Mouse (Mus musculus) adipocyte (in vitro differentiated cells): Measurements from ENCODE around the gene Ift80.
A peak's percentile ranks its signal among the peaks of the same experiment; 100 is the strongest.
"Not testable (repeated sequence)": the region's sequence is repeated elsewhere in the genome, so short reads cannot be mapped to it uniquely, and the experiment has no call there.

Experiments used
- DNase-seq: peaks from one replicate; pipeline ENCODE4 v3.0.0-alpha.2; 2016; ENCODE audit warnings: low spot score

Ift80 gene

DNA sequence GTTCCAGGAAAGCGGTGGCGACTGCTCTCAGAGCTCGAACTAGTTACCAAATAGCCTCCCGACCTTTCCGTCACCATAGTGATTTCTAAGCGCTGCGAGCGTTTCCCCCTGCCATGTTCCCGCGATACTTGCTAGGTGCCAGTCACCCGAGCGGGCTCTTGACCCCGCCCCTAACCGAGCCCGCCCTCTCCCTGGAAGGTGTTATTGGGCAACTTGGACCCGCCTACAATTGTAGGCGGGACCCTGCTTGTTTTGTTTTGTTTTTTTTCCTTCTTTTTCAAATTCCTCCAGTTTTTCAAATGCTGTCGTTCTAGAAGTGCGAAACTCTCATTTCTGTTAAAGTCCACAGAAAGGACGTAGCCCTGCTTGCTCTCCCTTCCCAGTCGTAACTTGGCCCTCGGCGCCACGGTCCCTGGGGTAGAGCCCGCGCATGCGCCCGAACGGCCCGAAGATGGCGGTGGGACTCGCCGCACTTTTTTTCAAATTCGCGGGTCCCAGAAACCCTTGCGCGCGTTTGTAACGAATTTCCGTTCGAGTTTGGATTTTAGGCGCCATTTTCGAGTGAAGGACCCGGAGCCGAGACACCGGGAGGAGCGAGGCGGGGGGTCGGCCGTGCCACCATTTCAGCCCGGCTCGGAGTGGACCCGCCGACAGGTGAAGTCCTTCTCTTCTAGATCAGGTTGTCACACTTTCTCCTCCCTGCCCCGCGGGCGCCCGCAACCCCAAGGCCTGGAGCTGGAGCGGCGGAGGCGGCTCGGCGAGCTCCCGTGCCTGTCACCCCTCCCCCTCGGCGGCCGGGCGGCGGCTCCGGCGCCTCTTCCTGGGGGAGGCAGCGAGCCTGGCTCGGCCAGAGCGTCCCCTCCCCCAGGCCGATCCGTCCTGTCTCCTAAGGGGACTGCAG is at the start of gene Ift80, which contains the start of gene Smc4:
Ift80 (minus strand) TSS at position 134 of the 901 bp plus-strand sequence.
Smc4 (plus strand) TSS at position 302 of the 901 bp plus-strand sequence.
- DNase-seq: peak; percentile 99

DNA sequence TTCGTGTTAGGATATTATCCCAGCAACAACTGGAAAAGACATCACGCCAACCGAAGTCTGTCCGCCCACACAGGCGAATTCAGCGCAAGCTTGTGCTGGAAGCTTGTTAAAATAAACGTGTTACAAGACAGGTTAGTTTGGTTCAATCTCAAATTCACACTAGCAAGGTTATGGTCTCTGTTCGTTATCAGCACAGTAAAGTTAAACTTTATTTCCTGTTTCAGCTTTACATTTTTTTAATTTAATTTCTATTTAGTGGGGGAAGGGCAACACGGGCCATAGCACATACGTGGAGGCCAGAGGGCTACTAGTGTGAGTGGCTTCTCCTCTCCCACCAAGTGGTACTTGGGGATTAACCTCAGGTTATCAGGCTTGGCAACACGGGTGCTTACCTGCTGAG is 47.5 kb upstream of the Ift80 start:
- DNase-seq: no peak

DNA sequence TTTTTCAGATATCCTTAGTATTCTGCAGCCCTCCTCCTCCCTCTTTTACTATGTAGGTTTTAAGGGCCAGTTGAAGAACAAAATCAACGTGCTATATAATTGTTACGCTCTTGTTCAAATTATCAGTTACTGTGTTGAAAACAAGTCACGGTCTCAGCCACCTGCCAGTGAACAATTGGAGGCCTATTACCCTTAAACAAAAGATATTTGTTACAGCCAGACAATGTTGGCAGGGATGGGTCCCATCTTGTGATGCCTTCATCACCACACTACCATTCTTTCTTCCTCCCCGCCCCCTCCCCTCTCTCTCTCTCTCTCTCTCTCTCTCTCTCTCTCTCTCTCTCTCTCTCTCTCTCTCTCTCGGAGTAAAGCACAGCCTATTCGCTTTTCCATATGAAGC is 44.6 kb upstream of the Ift80 start:
- no peak for DNase-seq

DNA sequence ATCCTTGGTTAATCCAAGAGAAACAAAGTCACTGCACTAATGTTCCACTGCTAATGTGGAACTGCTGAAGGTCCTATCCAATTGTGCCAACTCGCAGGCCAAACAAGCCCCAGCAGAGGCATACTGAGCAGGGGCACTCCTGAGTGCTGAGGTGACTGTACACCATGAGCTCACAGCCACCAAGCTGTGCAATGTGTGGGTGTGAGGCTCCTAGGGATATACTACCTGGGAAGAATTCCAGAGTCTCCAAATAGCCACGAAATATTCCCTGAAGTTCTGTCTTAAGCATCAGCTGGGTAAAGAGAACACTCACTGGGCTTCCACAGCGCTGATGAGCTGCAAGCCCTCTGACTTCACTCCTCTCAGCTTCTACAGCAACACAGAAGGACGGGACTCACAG is 43.3 kb upstream of the Ift80 start:
- no peak for DNase-seq

DNA sequence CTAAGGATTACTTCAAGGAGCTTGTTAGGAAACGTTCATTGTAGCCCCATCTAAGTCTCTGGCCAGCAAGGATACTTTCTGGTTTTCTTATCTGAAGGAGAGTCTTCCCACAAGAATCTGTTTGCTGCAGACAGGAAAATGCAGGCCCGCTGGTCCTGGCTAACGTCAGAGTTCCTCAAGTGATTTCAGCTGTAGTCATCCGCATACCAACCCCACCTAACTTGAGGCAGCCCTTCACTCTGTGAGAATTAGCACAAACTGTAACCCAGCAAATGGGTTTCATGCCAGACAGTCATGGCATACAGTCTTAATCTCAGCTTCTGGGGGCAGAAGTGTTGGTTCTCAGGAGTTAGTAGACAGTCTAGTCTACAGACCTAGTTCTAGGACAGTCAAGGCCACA is 42.1 kb upstream of the Ift80 start:
- no peak for DNase-seq

DNA sequence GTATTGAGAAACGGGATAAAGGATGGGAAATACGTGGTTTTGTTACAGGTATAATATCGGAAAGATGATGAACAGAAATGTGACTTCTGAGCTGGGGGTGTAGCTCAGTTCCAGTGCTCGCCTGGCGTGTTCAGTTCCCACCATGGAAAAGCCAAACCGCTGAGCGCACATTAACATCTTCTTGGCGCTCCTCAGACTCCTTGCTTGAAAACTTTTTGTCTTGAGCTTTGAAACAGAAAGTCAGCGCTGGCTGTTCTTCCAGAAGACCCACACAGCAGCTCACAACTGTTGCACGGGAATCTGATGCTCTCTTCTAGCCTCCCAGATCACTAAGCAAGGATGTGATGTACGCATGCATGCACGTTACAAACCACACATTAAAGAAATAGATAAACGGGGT is 41.4 kb upstream of the Ift80 start:
- peak; percentile 14 for DNase-seq

DNA sequence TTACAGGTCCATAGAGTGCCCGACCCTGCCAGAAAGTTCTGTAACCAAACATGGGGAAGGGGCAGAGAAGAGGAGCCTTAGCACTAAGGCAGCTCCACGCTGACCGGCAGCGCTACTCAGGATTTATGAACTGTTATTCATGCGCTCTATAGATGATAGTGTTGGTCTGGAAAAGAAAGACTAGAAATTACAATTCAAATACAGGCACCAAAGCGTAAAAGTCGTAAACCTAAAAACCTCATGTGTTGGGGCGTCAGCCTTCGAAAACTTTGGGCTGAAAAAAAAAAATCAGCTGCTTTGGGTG is 41.0 kb upstream of the Ift80 start:
- no peak for DNase-seq

DNA sequence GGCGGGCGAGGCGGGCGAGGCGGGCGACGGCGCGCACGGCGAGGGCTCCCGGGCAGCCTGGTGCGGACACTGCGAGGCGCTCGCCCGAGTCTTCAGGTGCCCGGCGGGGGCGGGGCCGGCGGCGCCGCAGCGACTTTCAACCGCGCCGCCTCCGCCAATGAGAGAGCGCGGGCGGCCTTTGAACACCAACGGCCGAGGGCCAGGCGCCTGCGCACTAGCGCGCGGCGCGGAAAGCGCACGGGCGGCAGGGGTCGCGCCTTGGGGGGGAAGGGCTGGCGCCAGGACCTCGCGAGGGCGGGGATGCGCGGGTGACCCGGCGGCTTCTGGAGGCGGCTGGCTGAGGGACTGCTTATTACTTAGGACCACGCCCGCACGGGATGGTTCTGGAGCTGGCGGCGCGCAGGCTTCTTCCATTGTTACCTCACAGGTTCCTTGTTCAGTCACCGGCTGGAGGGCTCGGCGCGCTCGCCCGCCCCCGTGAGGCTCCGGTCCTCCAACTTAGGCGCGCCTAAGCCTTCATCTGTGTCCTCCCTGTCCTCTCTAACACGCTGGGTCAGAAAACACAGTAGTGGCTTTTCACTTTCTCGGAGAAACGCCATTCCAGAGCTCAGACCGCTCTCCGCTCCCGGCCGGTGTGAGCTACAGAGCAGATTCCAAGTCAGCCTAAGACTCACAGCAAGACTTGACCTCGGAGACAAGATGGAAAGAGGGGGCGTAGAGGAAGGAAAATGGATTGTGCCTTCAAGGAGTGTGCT is 40.5 kb upstream of the Ift80 start, which contains the start of gene Trim59:
Trim59 (minus strand) TSS at position 111 of the 755 bp plus-strand sequence.
- peak; percentile 83 for DNase-seq

DNA sequence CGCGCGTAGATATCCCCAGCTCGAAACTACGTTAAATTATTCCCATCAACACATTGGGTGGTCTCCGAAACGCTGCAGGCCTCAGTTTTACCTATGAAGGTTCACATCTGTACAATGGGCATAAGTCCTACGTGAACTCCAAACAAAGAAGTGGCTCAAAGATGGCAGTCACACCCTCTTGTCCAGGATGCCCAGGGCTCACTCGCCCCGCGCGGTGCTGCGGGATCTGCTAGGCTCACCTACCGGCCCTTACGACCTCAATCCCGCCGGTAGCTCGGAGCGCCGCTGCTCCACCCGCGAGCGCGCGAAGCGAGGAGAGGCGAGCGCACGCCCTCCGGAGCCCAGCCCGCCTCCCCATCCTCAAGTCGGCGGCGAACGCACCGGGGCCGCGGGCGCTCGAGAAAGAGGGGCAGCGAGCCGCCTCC is 39.8 kb upstream of the Ift80 start:
- peak; percentile 23 for DNase-seq

DNA sequence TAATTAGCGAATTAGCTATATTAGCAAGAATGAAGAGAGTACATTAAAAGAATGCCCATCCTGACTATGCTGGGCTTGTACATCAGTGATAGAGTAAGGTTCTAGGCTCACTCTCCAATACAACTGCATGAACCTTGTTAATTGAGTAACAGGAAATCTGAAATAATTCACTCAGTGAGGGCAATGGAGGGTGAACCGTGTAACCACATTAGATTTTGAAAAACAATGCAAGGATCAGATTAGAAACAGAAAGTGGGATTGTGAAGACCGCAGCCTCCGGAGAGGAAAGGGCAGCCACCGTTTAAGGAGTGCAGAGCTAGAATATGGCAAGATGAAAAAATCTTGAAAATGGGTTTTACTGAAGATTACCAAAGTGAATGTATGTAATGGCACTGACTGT is 36.9 kb upstream of the Ift80 start:
- DNase-seq: no peak

DNA sequence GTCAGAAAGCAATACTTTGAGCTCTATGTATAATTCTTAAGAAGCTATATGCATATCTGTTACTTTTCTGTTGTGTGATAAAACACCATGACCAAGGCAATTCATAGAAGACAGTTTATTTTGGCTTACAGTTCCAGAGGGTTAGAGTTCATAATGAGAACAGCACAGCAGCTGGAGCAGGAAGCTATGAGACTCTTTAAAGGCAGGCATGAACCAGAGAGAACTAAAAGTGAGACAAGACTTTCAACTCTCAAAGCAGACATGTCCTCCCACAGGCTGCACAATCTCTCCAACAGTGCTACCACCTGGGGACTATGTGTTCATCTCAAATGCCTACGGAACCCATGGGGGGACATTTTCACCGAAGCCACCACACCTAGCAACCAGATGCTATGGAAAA is 35.7 kb upstream of the Ift80 start:
- DNase-seq: peak; percentile 34

DNA sequence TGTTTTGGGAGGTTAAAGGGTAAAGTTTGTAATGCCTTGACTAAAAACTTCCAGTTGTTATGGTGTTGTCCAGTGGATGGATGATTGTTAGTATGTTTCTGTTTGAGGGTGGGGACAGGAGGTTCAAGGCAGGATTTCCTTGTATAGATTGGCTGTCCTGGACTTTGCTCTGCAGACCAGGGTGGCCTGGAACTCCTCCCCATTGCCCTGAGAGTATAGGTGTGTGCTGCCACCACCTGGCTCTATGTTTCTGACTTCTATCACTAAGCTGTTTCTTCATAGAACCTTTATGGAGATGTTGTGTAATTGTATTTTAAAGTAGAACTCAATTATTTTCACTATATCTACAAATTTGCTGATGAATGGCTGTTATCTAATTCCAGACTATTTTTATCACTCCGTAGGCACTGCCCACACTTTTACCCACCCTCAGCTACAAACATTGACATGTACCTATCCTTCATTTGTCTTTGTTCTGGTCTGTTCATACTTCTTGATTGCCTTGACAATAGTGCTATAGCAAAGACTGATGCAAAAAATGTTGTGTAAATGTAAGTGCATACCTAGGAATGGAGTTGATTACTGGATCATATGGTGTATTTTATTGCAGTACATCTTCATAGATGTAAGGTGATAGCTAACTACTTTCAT is 21.9 kb upstream of the Ift80 start:
- no peak for DNase-seq

DNA sequence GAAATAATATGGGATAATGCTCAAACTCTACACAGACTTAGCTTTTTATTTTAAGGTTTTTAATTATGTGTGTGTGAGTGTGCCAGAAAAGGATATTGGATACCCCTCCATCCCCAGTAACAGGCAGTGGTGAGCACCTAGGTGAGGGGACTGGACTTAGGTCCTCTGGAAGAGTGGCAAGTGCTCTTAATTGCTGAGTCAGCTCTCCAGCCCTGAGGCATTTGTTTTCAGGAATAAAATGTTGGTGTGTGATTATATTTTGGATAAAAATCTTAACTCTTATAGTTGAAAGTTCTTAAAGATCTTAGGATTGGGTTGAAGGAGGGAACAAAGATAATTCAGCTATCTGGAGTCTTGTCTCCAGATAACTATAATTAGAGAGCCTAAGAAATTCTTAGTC is 16.4 kb upstream of the Ift80 start:
- no peak for DNase-seq

DNA sequence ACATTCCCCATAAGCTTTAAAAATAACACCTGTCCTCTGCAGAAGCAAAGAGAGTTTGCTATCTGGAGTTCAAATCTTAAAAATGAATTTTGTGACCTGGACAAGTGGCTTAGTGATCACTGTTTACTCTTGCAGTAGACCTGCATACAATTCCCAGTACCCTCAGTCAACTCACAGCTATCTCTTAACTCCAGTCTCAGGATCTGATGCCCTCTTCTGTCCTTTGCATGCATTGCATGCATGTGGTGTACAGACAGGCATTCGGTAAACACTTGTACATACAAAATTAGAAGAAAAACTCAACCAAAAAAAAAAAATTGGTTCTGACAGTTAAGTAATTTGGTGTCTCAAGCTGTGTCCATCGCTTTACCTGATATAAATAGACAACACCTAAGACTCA is 15.9 kb upstream of the Ift80 start:
- DNase-seq: no peak

DNA sequence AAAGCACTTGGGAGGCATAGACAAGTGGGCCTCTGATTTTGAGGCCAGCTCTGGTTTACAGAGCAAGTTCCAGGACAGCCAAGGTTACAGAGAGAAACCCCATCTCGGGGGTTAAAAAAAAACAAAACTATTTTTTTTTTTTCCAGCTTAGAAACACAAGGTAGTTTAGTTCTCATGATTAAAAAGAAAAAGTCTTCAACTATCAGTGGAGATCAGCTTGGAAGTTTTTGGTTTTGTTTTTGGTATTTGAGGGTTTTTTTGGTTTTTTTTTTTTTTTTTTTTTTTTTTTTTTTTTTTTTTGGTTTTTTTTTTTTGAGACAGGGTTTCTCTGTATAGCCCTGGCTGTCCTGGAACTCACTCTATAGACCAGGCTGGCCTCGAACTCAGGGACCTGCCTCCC is 14.3 kb upstream of the Ift80 start:
- not testable (repeated sequence) for DNase-seq

DNA sequence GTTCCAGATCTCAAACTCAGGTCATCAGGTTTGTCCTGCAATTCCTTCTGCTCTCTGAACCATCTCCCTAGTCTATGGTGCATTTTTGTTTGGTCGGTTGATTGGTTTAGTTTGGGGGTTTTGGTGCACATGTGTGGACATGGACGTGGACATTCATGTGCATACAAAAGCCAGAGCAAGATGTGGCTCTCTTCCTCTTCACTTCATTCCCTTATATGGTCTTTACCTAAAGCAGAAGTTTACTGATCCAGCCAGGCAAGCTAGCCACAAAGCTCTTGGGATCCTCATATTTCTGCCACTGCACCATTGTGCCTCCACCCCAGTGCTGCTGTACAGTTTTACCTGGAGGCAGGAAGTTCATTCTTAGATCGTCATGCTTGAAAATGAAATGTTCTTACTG is 12.8 kb upstream of the Ift80 start:
- DNase-seq: no peak

DNA sequence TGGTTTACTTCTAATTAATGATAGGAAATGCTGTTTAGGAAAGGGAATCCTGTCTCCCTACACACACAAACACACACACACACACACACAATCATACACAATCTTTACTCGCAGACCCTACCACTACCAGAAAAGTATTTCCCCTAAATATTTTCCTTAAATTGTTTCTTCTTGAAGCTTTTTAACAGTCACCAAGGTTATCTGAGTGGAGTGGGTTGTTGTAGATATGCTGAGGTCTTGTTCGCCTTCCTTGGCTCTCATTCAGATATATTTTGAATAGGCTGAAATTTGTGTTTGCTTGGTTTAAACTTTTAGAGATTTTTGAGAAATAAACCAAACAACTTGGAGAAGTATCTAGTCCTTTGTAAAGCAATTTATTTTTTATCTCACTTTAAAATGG is 4.5 kb upstream of the Ift80 start:
- DNase-seq: peak; percentile 28

DNA sequence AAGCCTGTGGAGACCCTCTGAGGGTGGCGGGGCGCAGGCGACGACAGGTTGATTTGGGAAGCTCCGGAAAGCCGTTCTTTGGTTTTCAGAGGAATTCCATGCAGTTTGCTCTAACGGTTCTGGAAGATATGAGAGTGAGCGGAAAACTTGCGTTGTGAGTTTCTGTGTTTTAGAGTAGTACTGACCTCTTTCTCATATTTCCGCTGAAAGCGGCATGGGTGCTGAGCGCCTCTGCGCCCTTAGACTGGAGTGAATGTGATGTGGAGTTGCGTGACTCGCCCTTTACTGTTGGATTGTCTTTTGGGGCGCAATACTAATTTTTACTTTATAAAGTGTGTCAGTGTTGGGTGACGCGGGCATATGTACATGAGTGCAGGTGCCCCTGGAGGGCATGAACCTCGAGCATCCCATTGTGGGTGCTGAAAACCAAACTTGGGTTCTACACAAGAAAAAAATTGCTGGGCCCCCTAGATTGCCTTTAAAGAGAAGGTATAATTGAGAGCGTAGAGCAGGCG is 1.9 kb upstream of the Ift80 start:
- peak; percentile 56 for DNase-seq

DNA sequence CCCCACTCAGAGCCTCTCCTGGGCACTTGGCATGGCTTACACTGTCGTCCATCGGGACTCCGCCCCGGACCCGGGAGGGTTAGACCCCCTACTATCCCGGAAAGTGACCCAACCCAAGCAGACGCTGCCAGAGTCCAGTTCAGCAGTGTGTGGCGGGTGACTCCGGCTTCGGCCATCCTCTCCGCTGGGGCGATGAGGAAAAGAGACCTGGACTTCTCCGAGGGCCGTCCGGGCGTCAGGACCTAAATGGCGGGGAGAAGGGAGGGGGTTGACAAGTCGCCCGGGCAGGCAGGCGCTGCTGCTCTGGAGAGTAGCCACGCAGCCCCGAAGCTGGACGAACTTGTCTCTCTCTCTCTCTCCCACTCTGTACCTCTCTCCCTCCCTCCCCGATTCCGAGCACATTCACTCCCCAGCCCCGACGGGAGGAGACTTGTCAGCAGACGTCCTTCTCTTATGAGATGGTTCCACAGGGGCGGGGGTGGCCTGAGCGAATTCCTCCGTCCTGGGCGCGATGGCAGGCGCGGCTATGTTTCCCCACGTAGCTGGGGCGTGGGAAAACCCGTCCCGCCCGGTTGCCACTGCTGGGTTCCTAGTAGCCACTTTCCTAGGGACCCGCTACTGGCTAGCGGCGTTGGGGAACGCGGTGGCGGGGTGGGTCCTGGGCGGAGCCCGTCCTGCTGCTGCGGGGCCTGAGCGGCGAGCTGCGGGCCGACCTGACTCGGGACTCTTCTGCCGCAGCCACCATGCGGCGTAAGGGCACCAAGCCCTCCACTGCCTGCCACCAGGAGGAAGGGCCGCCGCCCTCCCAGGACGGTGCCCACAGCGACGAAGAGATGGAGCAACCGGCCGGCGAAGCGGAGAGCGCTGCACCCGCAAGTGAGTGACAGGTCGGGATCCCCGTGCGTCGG is 1.2 kb upstream of the Ift80 start:
- peak; percentile 79 for DNase-seq

DNA sequence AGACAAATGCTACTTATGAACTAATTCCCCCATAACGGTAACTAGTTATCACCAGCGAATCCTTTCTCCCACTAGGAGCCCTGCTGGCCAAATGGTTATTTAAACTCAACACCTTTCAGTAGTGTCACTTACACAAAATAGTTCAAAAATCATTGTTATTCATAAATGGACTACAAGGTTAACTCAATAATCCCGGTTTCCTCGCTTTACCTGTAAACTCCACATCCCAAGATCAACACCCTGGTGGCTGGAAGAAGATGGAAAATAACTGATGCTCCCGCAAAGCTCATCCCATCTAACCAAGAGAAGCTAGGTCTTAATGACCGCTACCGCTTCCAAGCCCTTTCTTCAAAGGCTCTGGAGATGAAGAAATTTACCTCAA is 324 bp downstream of the Ift80 start:
- no peak for DNase-seq

DNA sequence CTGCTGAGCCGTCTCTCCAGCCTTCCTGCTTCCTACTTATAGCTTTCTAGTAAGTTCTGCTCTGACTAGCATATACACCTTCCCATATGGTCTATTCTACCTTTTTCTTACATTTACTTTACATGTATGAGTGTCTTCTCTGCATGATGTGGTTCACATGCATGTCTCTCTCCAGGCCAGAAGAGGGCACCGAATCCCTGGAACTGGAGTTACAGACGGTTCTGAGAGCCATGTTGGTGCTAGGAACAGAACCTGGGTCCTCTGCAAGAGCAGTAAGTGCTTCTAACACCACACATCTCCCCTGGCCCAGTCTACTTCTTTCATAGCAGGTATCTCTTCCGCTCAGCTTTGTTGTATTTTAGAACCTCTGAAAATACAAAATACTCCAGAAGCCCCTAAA is 1.6 kb downstream of the Ift80 start:
- DNase-seq: no peak

DNA sequence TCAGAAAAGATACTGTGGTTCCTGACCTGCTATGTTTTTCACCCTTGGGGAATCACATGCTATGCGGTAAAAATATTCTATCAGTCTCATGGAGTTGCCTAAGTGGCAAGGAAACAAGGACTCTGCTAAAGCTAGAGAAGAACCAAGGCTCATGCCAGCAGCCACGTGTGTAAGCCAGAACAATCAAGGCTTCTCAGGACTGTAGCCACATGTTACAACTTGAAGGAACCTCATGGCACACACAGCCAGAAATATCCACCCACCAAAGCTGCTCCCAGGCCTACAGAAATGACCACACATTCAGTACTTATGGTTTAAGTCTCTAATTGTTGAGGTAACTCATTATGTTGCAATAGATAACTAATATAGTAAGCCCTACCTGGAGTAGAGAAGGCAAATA is 17.8 kb downstream of the Ift80 start:
- DNase-seq: no peak
